Comparison of ENCODE assay signal across 13 mouse cellular contexts in the genomic region with DNA sequence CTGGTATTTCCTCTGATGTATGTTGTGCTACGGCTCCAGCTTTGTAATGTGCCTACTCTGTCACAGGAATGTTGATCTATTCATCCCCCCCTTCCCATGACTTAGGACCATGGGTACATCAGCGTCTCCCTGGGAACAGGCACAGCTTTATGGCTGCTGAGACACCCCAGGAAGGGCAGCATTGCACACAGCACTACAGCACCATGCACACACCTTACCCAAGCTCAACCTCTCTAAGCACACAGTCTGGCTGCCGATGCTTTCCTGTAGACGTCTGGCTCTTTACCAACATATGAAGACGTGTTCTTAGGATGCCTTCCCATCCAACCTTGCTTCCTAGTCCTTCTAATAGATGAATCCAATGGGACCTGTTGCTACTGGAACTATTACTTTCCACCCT. TPM values are rescaled to one million over a fixed set of nuclear protein-coding genes. Genes with fewer than 3 reads are reported as not detected.
DNase-seq lines count a peak whose midpoint lies in the region; ATAC-seq and TF ChIP-seq lines count a peak whose summit lies in the region.
"Had no signal": no experiment of that assay in that cellular context is flagged by ENCODE, and none has a peak within 500 bp of the region (broad histone marks: within the 10 kb centered on the region; RNA-seq: fewer than 3 reads in every experiment).

No protein-coding gene starts in this region.

- no peak overlapping the region for H3K4me3 ChIP-seq in hindbrain, embryonic 10.5 days
- no peak overlapping the region for H3K4me3 ChIP-seq in hindbrain, embryonic 14.5 days (replicated peaks; ENCODE audit: low read length)
- no peak overlapping the region for H3K4me3 ChIP-seq in embryonic facial prominence, embryonic 10.5 days
- no peak overlapping the region for H3K4me3 ChIP-seq in forebrain, embryonic 12.5 days (replicated peaks)
- H3K4me3 ChIP-seq in midbrain, postnatal 0 days (ENCODE audit: low read depth, low read length): no peak overlapping the region
- H3K4me3 ChIP-seq: embryonic facial prominence, embryonic 12.5 days; heart, adult 2 months; heart, embryonic 15.5 days had no signal

- H3K4me2 ChIP-seq in hindbrain, embryonic 14.5 days (replicated peaks): no peak overlapping the region
- no peak overlapping the region for H3K4me2 ChIP-seq in forebrain, embryonic 12.5 days
- 0 out of 2 replicates have a peak overlapping the region, but pooled peaks have one; percentile 20 for H3K4me2 ChIP-seq in midbrain, postnatal 0 days (ENCODE audit: low read depth, low read length, poor library complexity, severe bottlenecking)
- H3K4me2 ChIP-seq: embryonic facial prominence, embryonic 12.5 days; heart, embryonic 15.5 days had no signal

- ATAC-seq in hindbrain, embryonic 14.5 days (ENCODE audit: low FRiP score): no peak
- no peak for ATAC-seq in forebrain, embryonic 12.5 days (ENCODE audit: low FRiP score)
- ATAC-seq in midbrain, postnatal 0 days (ENCODE audit: low FRiP score): no peak
- ATAC-seq in megakaryocyte progenitor cell, adult 5-6 weeks (replicated peaks; ENCODE audit: poor library complexity): no peak
- ATAC-seq: activated CD4-positive, CD25-positive, alpha-beta regulatory T cell, adult 4 months; Patski had no signal

- no peak for DNase-seq in hindbrain, embryonic 10.5 days (ENCODE audit: low spot score)
- DNase-seq in hindbrain, embryonic 14.5 days (ENCODE audit: low spot score): no peak
- DNase-seq in embryonic facial prominence, embryonic 10.5 days (ENCODE audit: low spot score): no peak
- no peak for DNase-seq in midbrain, postnatal 0 days (ENCODE audit: low spot score)
- DNase-seq in left cerebral cortex, postnatal 4 days: no peak

- H3K9me3 ChIP-seq in hindbrain, embryonic 10.5 days: no peaks in the 10 kb centered on the region
- no peaks in the 10 kb centered on the region for H3K9me3 ChIP-seq in hindbrain, embryonic 14.5 days (ENCODE audit: control insufficient read depth, low read length)
- H3K9me3 ChIP-seq in embryonic facial prominence, embryonic 10.5 days: no peaks in the 10 kb centered on the region
- no peaks in the 10 kb centered on the region for H3K9me3 ChIP-seq in forebrain, embryonic 12.5 days
- no peaks in the 10 kb centered on the region for H3K9me3 ChIP-seq in midbrain, postnatal 0 days (ENCODE audit: low read length)
- H3K9me3 ChIP-seq: embryonic facial prominence, embryonic 12.5 days; heart, embryonic 15.5 days had no signal

- intact Hi-C loops in left cerebral cortex, postnatal 4 days (cut with DNase I): no loop called here

- H3K9ac ChIP-seq in hindbrain, embryonic 14.5 days: no peak overlapping the region
- H3K9ac ChIP-seq in forebrain, embryonic 12.5 days: no peak overlapping the region
- no peak overlapping the region for H3K9ac ChIP-seq in midbrain, postnatal 0 days (replicated peaks; ENCODE audit: low read length, poor library complexity, severe bottlenecking)
- H3K9ac ChIP-seq: embryonic facial prominence, embryonic 12.5 days; heart, embryonic 15.5 days had no signal

- peak overlapping the region; percentile 66 for H3K27ac ChIP-seq in hindbrain, embryonic 10.5 days
- H3K27ac ChIP-seq in hindbrain, embryonic 14.5 days: no peak overlapping the region
- H3K27ac ChIP-seq in embryonic facial prominence, embryonic 10.5 days (replicated peaks): 0 out of 2 replicates have a peak overlapping the region, but pooled peaks have one; percentile 11
- peak overlapping the region; percentile 63 for H3K27ac ChIP-seq in forebrain, embryonic 12.5 days
- no peak overlapping the region for H3K27ac ChIP-seq in midbrain, postnatal 0 days (ENCODE audit: low read depth, low read length)
- H3K27ac ChIP-seq: embryonic facial prominence, embryonic 12.5 days; heart, adult 2 months; heart, embryonic 15.5 days had no signal

- 69% methylated on average over 5 of the region's 5 CpGs for WGBS in hindbrain, embryonic 10.5 days
- WGBS in hindbrain, embryonic 14.5 days: 53% methylated on average over 5 of the region's 5 CpGs
- WGBS in embryonic facial prominence, embryonic 10.5 days: 74% methylated on average over 5 of the region's 5 CpGs
- WGBS in forebrain, embryonic 12.5 days: 52% methylated on average over 5 of the region's 5 CpGs
- 58% methylated on average over 5 of the region's 5 CpGs for WGBS in midbrain, postnatal 0 days

- TF ChIP-seq CTCF in midbrain, postnatal 0 days (IDR thresholded peaks at IDR 0.05): no peak

- H3K27me3 ChIP-seq in hindbrain, embryonic 10.5 days (ENCODE audit: insufficient read depth, poor library complexity, severe bottlenecking): peaks cover 13% of the 10 kb centered on the region; the same call in 1 of the 2 replicates
- H3K27me3 ChIP-seq in hindbrain, embryonic 14.5 days (ENCODE audit: control insufficient read depth, insufficient read depth, low read length): no peaks in the 10 kb centered on the region
- peaks cover 16% of the 10 kb centered on the region for H3K27me3 ChIP-seq in embryonic facial prominence, embryonic 10.5 days (replicated peaks; ENCODE audit: low read depth, poor library complexity, severe bottlenecking)
- H3K27me3 ChIP-seq in forebrain, embryonic 12.5 days: no peaks in the 10 kb centered on the region
- no peaks in the 10 kb centered on the region for H3K27me3 ChIP-seq in midbrain, postnatal 0 days (ENCODE audit: insufficient read depth, low read length)
- H3K27me3 ChIP-seq: embryonic facial prominence, embryonic 12.5 days; heart, embryonic 15.5 days; Patski had no signal

- H3K36me3 ChIP-seq in hindbrain, embryonic 10.5 days: peaks cover 31% of the 10 kb centered on the region
- no peaks in the 10 kb centered on the region for H3K36me3 ChIP-seq in hindbrain, embryonic 14.5 days (replicated peaks; ENCODE audit: control insufficient read depth, insufficient read depth)
- peaks cover 50% of the 10 kb centered on the region for H3K36me3 ChIP-seq in embryonic facial prominence, embryonic 10.5 days (replicated peaks)
- peaks cover 18% of the 10 kb centered on the region for H3K36me3 ChIP-seq in forebrain, embryonic 12.5 days (replicated peaks)
- 0 out of 2 replicates have a peak, but pooled peaks cover 3% of the 10 kb centered on the region for H3K36me3 ChIP-seq in midbrain, postnatal 0 days (ENCODE audit: insufficient read depth, low read length)

- H3K4me1 ChIP-seq in hindbrain, embryonic 10.5 days (replicated peaks): peaks cover 64% of the 10 kb centered on the region
- H3K4me1 ChIP-seq in hindbrain, embryonic 14.5 days (replicated peaks; ENCODE audit: control insufficient read depth, insufficient read depth, low read length): peaks cover 16% of the 10 kb centered on the region
- peaks cover 41% of the 10 kb centered on the region for H3K4me1 ChIP-seq in embryonic facial prominence, embryonic 10.5 days
- peaks cover 48% of the 10 kb centered on the region for H3K4me1 ChIP-seq in forebrain, embryonic 12.5 days
- H3K4me1 ChIP-seq in midbrain, postnatal 0 days (ENCODE audit: insufficient read depth, low read length): 0 out of 2 replicates have a peak, but pooled peaks cover 2% of the 10 kb centered on the region

RNA-seq across cellular contexts. Expression of gene Igfbp5, which starts 8.3 kb away (rescaled TPM):
- 35.4 and 40.7 TPM in 2 replicates for polyA plus RNA-seq in hindbrain, embryonic 10.5 days (2016; fragmentation: Nextera tagmentation; extraction: Ambion mirVana)
- 47.5 and 54.4 TPM in 2 replicates for polyA plus RNA-seq in hindbrain, embryonic 14.5 days (2014; fragmentation: Nextera tagmentation; extraction: Ambion mirVana)
- polyA plus RNA-seq in embryonic facial prominence, embryonic 10.5 days (2016; fragmentation: Nextera tagmentation; extraction: Ambion mirVana): 75.4 and 87.4 TPM in 2 replicates
- 55.5 and 60.0 TPM in 2 replicates for polyA plus RNA-seq in forebrain, embryonic 12.5 days (2016; fragmentation: Nextera tagmentation; extraction: Ambion mirVana)
- 109 and 127 TPM in 2 replicates for total RNA-seq in midbrain, postnatal 0 days (2014; rRNA removed)
- polyA plus RNA-seq in midbrain, postnatal 0 days (2015; fragmentation: Nextera tagmentation; extraction: Ambion mirVana): 42.8 and 47.4 TPM in 2 replicates
- total RNA-seq in left cerebral cortex, postnatal 4 days (2021): 100 to 1,000 TPM; 114 to 119 TPM
- 0.20 and 0.39 TPM in 2 replicates for total RNA-seq in megakaryocyte progenitor cell, adult 5-6 weeks (2015)
- 0.07 and 0.12 TPM in 2 replicates for total RNA-seq in megakaryocyte progenitor cell, adult 5-6 weeks (2017)
- polyA plus RNA-seq: activated CD4-positive, CD25-positive, alpha-beta regulatory T cell, adult 4 months had no signal

RNA-seq across cellular contexts. Expression of gene Igfbp2, which starts 42.1 kb away (rescaled TPM):
- polyA plus RNA-seq in hindbrain, embryonic 10.5 days (2016; fragmentation: Nextera tagmentation; extraction: Ambion mirVana): 493 and 750 TPM in 2 replicates
- polyA plus RNA-seq in hindbrain, embryonic 14.5 days (2014; fragmentation: Nextera tagmentation; extraction: Ambion mirVana): 443 and 473 TPM in 2 replicates
- 474 and 479 TPM in 2 replicates for polyA plus RNA-seq in embryonic facial prominence, embryonic 10.5 days (2016; fragmentation: Nextera tagmentation; extraction: Ambion mirVana)
- polyA plus RNA-seq in forebrain, embryonic 12.5 days (2016; fragmentation: Nextera tagmentation; extraction: Ambion mirVana): 427 and 524 TPM in 2 replicates
- total RNA-seq in midbrain, postnatal 0 days (2014; rRNA removed): 432 and 450 TPM in 2 replicates
- polyA plus RNA-seq in midbrain, postnatal 0 days (2015; fragmentation: Nextera tagmentation; extraction: Ambion mirVana): 272 and 323 TPM in 2 replicates
- total RNA-seq in left cerebral cortex, postnatal 4 days (2021): 100 to 1,000 TPM; 157 to 158 TPM
- not detected in 2 replicates for total RNA-seq in megakaryocyte progenitor cell, adult 5-6 weeks (2015)
- not detected in 2 replicates for total RNA-seq in megakaryocyte progenitor cell, adult 5-6 weeks (2017)
- total RNA-seq: common myeloid progenitor, adult 5-6 weeks had no signal
- polyA plus RNA-seq: activated CD4-positive, CD25-positive, alpha-beta regulatory T cell, adult 4 months had no signal

Comparison
In these comparisons a context has a peak if more than half of its experiments do, and no peak if none do; other contexts are left out.
1. H3K27ac ChIP-seq: peak in hindbrain, embryonic 10.5 days (single experiment), embryonic facial prominence, embryonic 10.5 days (single experiment) and forebrain, embryonic 12.5 days (single experiment); none in hindbrain, embryonic 14.5 days (single experiment) and midbrain, postnatal 0 days (single experiment).